In genomic region chr16:10741082-10741481, GRCm38 (mm10) we compare ENCODE assay signal across 11 mouse cellular contexts. TPM values are rescaled to one million over a fixed set of nuclear protein-coding genes. Genes with fewer than 3 reads are reported as not detected.
DNase-seq lines count a peak whose midpoint lies in the region.
"Had no signal": no experiment of that assay in that cellular context is flagged by ENCODE, and none has a peak within 500 bp of the region (broad histone marks: within the 10 kb centered on the region; RNA-seq: fewer than 3 reads in every experiment).

No protein-coding gene starts in this region.

- H3K4me3 ChIP-seq in forebrain, embryonic 10.5 days = no peak overlapping the region
- H3K4me3 ChIP-seq: embryonic facial prominence, embryonic 12.5 days had no signal

- H3K27me3 ChIP-seq in forebrain, embryonic 10.5 days (ENCODE audit: poor library complexity, severe bottlenecking) = no peaks in the 10 kb centered on the region
- H3K27me3 ChIP-seq: embryonic facial prominence, embryonic 12.5 days had no signal

- 83% methylated on average over 2 of the region's 2 CpGs for WGBS in forebrain, embryonic 10.5 days

- no peaks in the 10 kb centered on the region for H3K9me3 ChIP-seq in forebrain, embryonic 10.5 days
- H3K9me3 ChIP-seq: embryonic facial prominence, embryonic 12.5 days had no signal

- no peaks in the 10 kb centered on the region for H3K36me3 ChIP-seq in forebrain, embryonic 10.5 days (replicated peaks)

- no peak overlapping the region for H3K27ac ChIP-seq in forebrain, embryonic 10.5 days
- H3K27ac ChIP-seq: embryonic facial prominence, embryonic 12.5 days had no signal

- DNase-seq in kidney, adult 8-10 months = peak; percentile 23 to 60
- DNase-seq in kidney, postnatal 10 days = no peak
- peak; percentile 81 for DNase-seq in CD4-positive helper T cell, adult 2 months (ENCODE audit: low read depth, low spot score)
- peak; percentile 75 for DNase-seq in adipocyte (ENCODE audit: low spot score)
- peak; percentile 51 for DNase-seq in lung, postnatal 10 days
- no peak for DNase-seq in forebrain, embryonic 10.5 days (ENCODE audit: extremely low spot score, low spot score)
- no peak for DNase-seq in right cerebral cortex, adult 18-20 months
- DNase-seq in urinary bladder, adult 2 months (ENCODE audit: low spot score) = no peak

- peaks cover 32% of the 10 kb centered on the region for H3K4me1 ChIP-seq in forebrain, embryonic 10.5 days

RNA-seq across cellular contexts. Expression of gene Socs1, which starts 44.3 kb away (rescaled TPM):
- 2.3 and 2.7 TPM in 2 replicates for polyA plus RNA-seq in forebrain, embryonic 10.5 days (2016; fragmentation: Nextera tagmentation; extraction: Ambion mirVana)
- polyA plus RNA-seq in urinary bladder, adult 2 months (2012; rRNA removed) = 3.9 TPM in 2 replicates

RNA-seq across cellular contexts. Expression of gene Tnp2, which starts 47.4 kb away (rescaled TPM):
- polyA plus RNA-seq in forebrain, embryonic 10.5 days (2016; fragmentation: Nextera tagmentation; extraction: Ambion mirVana) = not detected in 2 replicates
- polyA plus RNA-seq in urinary bladder, adult 2 months (2012; rRNA removed) = not detected in 2 replicates
- polyA plus RNA-seq: embryonic facial prominence, embryonic 12.5 days; limb, embryonic 11.5 days; neural tube, embryonic 11.5 days had no signal

RNA-seq across cellular contexts. Expression of gene Prm3, which starts 49.6 kb away (rescaled TPM):
- polyA plus RNA-seq in forebrain, embryonic 10.5 days (2016; fragmentation: Nextera tagmentation; extraction: Ambion mirVana) = not detected in 2 replicates
- not detected in 2 replicates for polyA plus RNA-seq in urinary bladder, adult 2 months (2012; rRNA removed)
- polyA plus RNA-seq: embryonic facial prominence, embryonic 12.5 days; limb, embryonic 11.5 days; neural tube, embryonic 11.5 days had no signal

RNA-seq across cellular contexts. Expression of gene Prm2, which starts 54.9 kb away (rescaled TPM):
- not detected in 2 replicates for polyA plus RNA-seq in forebrain, embryonic 10.5 days (2016; fragmentation: Nextera tagmentation; extraction: Ambion mirVana)
- not detected in 2 replicates for polyA plus RNA-seq in urinary bladder, adult 2 months (2012; rRNA removed)
- polyA plus RNA-seq: embryonic facial prominence, embryonic 12.5 days; limb, embryonic 11.5 days; neural tube, embryonic 11.5 days had no signal

Comparison
In these comparisons a context has a peak if more than half of its experiments do, and no peak if none do; other contexts are left out.
1. DNase-seq: peak in kidney, adult 8-10 months (2 of 2), CD4-positive helper T cell, adult 2 months (single experiment), adipocyte (single experiment) and lung, postnatal 10 days (single experiment); none in kidney, postnatal 10 days (single experiment), forebrain, embryonic 10.5 days (single experiment), right cerebral cortex, adult 18-20 months (single experiment) and urinary bladder, adult 2 months (single experiment).